Mouse (Mus musculus): Measurements from ENCODE around the gene Bscl2.
"Not testable (repeated sequence)": the region's sequence is repeated elsewhere in the genome, so short reads cannot be mapped to it uniquely, and the experiment has no call there.

DNA sequence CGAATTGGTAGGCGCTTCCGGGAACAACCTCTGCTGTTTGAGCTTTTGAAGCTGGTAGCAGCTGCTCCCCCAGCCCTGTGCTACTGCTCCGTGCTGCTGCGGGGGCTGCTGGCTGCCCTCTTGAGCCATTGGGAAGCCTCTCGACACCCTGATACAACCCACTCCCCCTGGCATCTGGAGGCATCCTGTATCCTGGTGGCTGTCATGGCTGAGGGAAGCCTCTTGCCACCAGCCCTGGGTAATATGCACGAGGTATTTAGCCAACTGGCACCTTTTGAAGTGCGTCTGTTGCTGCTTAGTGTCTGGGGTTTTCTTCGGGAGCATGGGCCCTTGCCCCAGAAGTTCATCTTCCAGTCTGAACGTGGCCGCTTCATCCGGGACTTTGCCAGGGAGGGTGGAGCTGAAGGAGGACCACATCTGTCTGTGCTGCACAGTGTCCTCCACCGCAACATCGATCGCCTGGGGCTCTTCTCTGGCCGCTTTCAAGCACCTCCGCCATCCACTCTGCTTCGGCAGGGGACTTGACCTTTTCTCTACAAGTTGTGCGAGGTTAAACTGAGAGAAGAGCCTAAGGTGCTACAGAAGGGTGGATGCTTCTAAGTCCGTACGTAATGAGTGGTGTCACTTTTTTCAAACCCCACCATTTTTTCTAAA is 60.1 kb downstream of the Bscl2 start:
- TF ChIP-seq CTCF (IDR thresholded peaks at IDR 0.05; ENCODE audit: low read depth, low read length); POLR2A (IDR thresholded peaks at IDR 0.05; ENCODE audit: extremely low read depth, insufficient read depth, low read length): not testable (repeated sequence)

All from liver, adult 2 months (tissue).